Mouse (Mus musculus) bone marrow, adult 2 months (tissue): ENCODE data around the gene Mettl16.

Experiments used
- CTCF ChIP-seq: fragments of 200-500 bp; IDR thresholded peaks from 2 replicates; pipeline ENCODE4 v1.5.1; 2011; ENCODE audit warnings: low read length, control low read depth; ENCODE audit not compliant: control insufficient read depth, insufficient read depth
- POLR2A ChIP-seq: fragments of 200-500 bp; IDR thresholded peaks from 2 replicates; pipeline ENCODE4 v1.6.1; 2011; ENCODE audit warnings: low read depth, mild to moderate bottlenecking, control low read depth, low read length, borderline replicate concordance; ENCODE audit not compliant: control insufficient read depth

GRCm38 (mm10) chr11:74864421-74864820 is 93.8 kb downstream of the Mettl16 start:
- TF ChIP-seq CTCF = no peak
- no peak for TF ChIP-seq POLR2A
